Mouse (Mus musculus): ENCODE measurements around the gene Mphosph10. TPM values are rescaled to one million over a fixed set of nuclear protein-coding genes. Genes with fewer than 3 reads are reported as not detected.

Mphosph10 gene
- 7.4 and 8.8 TPM in 2 replicates for polyA plus RNA-seq (2012)

DNA sequence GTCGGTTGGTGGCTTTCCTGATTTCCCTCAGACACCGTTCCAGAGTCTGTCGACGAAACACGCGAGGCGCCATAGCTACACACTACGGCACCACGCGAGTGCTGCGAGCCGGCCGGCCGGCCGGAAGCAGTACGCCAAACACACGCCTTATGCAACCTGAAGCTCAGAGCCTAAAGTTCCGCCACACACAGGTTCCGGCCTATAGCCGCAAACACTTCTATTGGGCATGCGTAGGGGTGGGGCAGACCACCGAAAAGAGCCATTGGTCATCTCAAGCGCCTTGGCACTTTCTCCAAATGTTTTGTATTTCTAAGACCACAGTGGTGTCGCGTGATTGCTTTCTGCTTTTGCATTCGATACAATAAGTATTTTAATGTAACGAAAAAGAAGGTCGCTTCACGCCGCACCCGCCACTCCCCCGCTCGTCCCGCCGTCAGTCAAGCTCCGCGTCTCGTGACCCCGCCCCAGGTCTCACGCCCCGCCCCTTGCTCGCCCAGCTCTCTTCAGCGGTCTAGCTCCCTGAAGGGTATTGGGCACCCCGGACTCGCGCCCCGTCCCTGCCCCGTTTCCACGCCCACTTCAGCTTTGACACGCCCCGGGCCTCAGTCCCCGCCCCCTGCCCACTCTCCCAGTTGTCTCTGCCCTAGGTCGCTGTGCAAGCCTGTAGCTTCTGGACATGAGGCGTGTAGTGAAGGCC, at the start of gene Mphosph10, which contains the start of gene Mcee:
Mphosph10 (minus strand) TSS at position 147 of the 697 bp plus-strand sequence.
Mcee (plus strand) TSS at position 486 of the 697 bp plus-strand sequence.
- no peak for TF ChIP-seq GATA1 (IDR thresholded peaks at IDR 0.05; ENCODE audit: low read length)

DNA sequence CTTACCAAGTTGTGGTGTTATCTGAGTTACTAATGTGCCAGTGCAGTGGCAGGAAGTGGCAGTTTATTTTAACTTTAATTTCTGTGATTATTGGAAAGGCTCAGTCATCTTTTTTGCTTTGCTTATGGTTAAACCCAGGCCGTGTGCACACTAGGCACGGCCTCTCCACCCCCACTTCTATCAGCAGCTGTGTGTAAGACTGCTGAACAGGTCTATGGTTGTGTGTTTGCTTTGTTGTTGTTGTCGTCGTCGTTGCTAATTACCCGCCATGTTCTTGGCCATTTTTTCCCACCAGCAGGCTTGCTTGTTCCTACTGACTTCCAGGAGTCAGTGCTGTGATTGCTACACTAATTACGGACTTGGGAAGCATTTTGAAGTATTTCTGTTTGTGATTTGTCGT, 48.5 kb upstream of the Mphosph10 start:
- TF ChIP-seq GATA1 (IDR thresholded peaks at IDR 0.05; ENCODE audit: low read length) = no peak

DNA sequence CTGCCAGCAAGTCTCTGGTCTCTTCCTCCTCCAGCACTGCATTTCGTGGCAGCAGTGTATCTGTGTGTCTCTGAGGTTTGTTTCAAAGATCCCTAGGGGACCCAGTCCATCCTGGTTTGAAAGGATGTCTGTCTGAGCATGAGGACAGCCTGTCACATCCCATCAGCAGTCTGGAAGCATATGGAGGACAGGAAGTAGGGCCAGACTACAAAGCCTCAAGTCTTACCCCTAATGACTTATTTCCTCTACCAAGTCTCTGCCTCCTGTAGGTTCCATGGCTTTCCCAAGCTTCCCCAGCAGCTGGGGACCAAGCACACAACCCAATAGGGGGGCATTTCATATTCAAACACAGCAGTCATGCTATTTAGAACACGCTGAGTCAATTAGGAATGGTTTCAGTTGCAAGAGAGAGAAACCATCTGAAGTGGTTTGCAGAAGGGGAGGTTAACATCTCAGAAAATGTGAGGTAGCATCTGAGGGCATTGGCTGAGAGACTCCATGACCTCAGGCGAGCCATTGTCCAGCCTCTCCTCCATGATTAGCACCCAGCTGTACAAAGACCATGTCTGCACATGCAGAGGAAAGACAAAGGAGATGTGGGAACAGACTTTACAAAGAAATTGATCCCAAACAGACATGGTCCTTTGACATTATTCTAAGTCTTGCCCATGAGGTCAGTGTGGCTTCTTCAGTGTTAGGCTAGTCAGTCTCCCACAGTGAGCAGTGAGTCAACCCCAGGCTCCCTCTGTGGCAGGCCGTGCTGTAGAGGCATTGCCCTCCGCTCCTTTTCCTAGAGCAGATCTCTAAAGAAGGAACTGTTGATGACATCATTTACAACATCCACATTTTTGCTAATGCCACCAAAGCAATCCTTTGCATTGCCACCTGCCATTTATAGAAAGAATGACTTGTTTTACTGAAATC, 47.8 kb upstream of the Mphosph10 start:
- no peak for TF ChIP-seq GATA1 (IDR thresholded peaks at IDR 0.05; ENCODE audit: low read length)

DNA sequence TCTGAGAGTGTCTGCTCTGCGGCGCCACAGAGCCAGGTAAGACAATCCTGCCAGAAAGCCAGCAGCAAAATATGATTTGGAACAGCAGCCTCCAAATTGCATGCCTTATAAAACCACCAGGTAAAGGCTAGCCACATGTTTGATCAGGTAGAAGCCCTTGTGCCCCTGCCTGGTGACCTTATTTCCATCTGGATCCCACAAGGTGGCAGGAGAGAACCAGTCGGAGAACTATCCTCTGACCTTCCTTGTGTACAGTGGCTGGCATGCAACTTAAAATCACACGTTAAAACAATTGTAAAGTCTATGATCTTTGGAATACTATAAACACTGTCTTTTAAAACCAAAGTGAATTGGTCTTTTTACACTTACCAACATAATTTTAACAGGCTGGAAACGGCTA, 32.8 kb upstream of the Mphosph10 start:
- TF ChIP-seq GATA1 (IDR thresholded peaks at IDR 0.05; ENCODE audit: low read length) = no peak

DNA sequence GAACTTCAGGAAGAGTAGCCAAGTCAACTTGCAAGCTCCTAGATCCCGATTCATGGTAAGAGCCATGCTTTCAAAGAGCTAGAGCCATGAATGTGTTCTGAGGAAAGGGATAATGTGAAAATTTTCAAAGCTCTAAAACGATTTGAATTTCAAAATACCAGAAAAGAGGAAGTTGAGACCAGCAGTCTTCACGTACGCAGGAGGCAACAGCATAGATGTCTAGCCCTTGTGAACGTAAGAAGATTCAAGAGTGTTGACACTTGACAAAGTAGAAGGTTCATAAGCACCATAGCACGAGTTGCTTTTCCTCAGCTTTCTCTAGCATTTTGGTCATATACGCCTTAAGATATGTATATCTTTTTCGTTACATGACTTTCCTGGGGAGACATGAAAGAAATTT, 11.9 kb upstream of the Mphosph10 start:
- no peak for TF ChIP-seq GATA1 (IDR thresholded peaks at IDR 0.05; ENCODE audit: low read length)

DNA sequence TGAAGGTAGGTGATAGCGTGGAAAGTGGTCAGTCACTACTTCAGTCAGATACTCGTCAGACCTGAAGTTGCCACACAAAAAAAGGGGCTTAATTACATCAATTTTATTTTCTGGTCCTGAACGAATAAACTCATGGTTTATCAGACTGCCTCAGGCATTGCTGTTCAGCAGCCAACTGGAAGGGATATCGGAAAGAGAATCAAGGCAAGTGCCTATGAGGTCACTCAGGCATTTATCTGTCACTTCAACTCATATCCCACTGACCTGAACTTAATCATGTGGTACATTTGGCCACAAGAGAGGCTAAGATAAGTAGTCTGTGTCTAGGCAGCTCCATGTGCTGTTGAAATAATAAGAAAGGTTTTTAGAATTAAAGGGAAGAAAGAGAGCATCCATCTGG, 10.4 kb upstream of the Mphosph10 start:
- no peak for TF ChIP-seq GATA1 (IDR thresholded peaks at IDR 0.05; ENCODE audit: low read length)

DNA sequence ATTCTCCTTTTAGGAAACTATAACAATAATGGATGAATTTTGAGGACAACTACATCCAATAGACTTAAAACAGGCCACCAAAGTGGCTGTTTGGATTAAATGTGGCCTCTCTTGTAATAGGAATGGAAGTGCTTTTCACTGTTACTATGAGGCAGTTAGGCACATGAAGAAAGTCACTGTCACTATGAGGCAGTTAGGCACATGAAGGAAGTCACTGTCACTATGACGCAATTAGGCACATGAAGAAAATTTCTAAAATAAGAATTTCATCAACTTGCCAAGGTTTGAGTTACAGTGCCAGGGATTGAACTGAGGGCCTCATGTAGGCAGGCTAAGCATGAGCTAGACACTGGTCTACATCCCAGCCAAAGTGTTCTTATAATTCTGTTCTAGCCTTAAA, 8.7 kb upstream of the Mphosph10 start:
- TF ChIP-seq GATA1 (IDR thresholded peaks at IDR 0.05; ENCODE audit: low read length) = no peak

DNA sequence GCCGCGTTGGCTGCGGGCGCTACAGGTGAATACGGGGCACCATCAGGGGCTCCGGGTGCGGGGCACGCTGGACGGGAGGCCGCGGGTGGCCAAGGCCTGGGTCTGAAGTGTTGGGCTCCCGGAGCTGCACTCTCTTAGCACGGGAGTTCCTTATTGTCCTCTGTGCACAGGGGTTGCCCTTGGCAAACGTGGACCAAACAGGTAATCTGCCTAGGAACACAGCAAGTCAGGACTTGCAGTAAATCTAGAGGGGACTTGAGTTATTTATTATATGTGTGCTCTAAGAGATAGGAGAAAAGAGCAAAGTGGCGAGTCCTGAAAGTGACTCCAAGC, 717 bp upstream of the Mphosph10 start:
- TF ChIP-seq GATA1 (IDR thresholded peaks at IDR 0.05; ENCODE audit: low read length) = no peak

DNA sequence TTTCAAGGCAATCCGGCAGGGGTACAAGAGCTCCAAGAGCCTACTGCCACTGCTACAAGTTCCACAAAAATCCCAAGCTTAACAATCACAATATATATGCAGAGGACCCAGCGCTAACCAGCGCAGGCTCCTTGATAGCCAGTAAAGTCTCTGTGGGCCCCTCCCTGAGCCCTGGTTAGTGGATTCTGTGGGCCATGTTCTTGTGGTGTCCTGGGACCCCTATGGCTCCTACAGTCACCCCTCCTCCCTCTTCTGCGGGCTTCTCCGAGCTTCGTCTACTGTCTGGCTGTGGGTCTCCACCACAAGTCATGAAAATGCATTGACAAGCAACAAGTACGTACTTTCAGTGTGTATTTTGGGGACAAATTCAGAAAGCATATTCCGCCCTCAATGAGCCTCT, 589 bp downstream of the Mphosph10 start:
- TF ChIP-seq GATA1 (IDR thresholded peaks at IDR 0.05; ENCODE audit: low read length) = no peak

DNA sequence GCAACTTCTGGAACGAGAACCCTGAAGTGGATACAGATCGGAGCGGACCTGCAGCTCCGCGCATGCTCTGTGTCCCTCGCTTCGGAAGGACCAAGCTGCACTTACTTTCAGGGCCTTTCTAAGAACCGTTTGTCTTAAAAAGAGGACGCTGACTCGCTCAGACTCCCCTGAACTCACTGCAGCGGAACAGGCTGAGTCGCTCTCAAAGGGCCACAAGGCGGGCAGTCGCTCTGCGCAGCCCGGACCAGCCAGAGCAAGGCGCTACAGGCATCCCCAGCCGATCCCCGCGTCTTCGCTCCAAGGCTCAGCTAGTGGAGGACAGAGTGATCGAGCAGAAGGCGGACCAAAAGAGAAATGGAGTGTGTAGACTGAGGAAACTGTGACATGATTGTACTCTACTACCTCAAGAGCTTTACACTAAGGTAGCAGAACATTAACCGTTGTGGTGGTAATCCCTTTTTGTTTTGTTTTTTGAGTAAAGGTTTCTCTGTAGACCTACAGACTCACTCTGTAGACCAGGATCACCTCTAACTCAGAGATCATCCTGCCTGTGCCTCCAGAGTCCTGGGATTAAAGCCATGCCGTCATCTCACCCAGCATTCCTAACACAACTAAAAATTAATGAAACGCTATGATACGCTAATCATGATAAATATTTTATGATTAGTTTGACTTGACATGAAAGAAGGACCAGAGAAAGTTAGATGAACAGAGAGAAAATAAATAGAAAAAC, 18.1 kb downstream of the Mphosph10 start, which contains the start of gene Fan1:
Fan1 (minus strand) TSS at position 266 of the 733 bp plus-strand sequence.
- no peak for TF ChIP-seq GATA1 (IDR thresholded peaks at IDR 0.05; ENCODE audit: low read length)

DNA sequence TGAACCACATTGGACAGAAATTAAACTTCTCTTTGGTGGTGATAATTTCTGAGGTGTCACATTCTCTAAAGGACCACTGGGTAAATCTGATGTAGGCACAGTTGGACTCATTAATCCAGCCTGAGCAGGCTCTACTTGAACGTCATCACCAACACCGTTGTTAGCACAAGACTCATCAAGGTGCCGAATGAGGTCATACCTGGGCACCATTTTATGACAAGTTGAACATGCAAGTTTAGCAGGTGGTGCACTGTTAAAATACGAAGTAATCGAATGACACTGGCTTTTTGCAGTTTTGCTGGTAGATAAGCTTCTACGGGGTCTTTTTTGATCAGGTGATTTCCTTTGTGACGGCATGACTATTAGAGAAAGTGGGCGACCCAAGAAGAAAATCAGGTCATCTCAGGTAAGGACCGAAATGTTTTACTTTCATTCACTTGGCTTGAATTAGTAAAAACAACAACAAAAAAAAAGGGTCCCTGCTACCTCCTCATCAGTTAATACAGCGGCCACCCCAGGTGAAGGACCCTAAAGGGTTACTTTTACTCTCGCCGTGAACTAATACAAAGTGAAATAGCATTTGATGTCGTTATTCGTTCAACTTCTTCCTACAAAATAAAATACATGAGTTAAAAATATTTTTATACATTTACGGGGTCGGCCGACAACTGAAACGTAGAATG, 18.8 kb downstream of the Mphosph10 start:
- TF ChIP-seq GATA1 (IDR thresholded peaks at IDR 0.05; ENCODE audit: low read length) = no peak

DNA sequence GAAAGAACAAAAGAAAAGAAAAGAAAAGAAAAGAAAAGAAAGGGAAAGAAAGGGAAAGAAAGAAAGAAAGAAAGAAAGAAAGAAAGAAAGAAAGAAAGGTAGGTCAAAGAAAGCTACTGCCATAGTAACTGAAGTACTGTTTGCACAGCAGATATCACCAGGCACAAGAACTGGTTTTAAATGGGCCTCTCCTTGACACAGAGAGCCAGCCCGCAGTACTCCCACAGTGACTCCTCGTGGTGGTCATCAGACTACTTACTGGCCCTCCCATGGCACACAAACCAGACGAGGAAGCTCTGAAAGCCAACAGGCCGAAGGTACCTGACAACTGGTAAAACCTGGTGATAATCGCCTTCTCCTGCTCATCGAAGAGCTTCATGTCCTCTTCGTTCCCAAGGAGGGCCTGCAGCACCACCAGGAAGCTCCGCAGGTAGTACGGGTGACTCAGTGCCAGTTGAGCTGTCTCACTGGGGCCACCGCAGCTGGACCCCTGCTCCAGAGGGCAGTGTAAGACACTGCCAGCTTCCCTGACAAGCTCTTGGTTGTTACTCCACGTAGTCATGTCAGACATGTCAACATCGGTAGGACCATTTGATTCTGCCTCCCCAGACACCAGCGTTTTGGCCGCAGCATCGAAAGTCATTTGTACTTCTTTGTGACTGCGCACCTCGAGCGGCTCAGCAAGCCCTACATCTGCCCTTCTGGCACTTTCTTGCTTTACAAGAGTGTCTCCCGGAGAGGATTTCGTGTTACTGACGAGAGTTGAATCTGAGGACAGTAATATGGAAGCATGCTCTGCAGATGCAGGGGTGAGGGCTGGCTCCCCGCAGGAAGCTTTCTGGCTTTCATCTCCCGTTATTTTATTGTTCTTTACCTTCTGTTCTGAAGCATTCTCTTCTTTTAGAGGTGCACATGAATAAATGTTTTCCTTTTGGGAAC, 19.9 kb downstream of the Mphosph10 start:
- TF ChIP-seq GATA1 (IDR thresholded peaks at IDR 0.05; ENCODE audit: low read length) = no peak

DNA sequence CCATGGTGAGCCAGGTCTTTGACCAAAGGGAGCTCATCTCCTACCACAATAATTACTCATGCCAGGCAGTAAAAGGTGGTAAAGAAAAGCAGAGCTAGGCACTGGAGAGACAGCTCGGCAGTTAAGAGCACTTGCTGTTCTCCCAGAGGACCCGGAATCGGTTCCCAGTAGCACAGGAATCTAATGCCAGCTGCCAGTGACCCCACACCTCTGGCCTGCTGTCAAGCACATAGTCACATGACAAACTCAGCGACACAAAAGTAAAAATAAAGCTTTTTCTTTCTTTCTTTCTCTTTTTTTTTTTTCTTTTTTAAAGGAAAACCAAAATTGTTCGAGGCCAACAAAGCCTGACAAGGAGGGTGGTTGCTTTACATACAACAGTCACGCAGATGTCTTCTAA, 22.2 kb downstream of the Mphosph10 start:
- TF ChIP-seq GATA1 (IDR thresholded peaks at IDR 0.05; ENCODE audit: low read length) = no peak

DNA sequence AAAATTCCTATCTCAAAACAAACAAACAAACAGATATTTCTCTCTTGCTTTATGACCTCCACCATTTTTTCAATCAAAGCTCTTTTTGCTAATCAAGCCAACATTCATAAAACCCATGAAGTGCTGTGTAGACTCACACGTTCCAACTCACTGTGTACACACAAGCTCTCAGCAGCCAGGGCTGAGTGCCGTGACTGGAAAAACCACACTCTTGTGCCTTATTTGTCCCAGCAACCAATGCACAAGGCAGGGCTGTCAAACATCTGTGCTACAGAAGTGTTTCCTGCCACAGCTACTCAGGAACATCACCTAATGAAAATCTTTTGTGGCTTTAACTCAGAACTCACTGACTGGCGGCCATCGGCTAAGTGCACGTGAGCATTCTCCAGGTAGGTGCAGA, 26.2 kb downstream of the Mphosph10 start:
- no peak for TF ChIP-seq GATA1 (IDR thresholded peaks at IDR 0.05; ENCODE audit: low read length)

Measured in G1E-ER4 (cell line).